Mouse (Mus musculus) G1E (cell line): ENCODE results near the gene Klhdc9.
A peak's percentile ranks its signal among the peaks of the same experiment; 100 is the strongest.

ENCODE experiments used
- CTCF ChIP-seq: IDR thresholded peaks from 2 replicates; pipeline ENCODE4 v1.5.1; 2012; ENCODE audit warnings: low read depth, low read length, inconsistent platforms, mixed read lengths
- GATA1 ChIP-seq: IDR thresholded peaks from 2 replicates; pipeline ENCODE4 v1.6.1; 2012; ENCODE audit warnings: borderline replicate concordance, low read length, inconsistent platforms, mixed read lengths
- TAL1 ChIP-seq: conservative IDR thresholded peaks from 2 replicates; pipeline ENCODE4 v1.6.1; 2012; ENCODE audit warnings: low read depth, low read length, inconsistent platforms, mixed read lengths

DNA sequence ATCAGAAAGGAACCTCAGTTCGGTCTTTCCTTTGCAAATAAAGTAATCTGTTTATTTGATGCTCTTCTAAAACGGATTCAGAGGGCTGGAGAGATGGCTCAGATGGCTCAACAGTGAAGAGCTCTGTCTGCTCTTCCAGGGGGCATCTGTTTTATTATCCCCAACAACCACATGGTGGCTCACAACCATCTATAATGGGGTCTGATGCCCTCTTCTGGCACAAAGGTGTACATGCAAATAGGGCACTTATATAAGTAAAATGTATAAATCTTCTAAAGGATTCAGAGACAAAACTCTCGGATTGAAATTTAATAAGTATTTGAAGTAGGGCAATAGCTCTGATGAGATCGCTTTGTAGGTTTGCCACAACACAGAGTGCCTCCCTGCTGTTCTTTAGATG lies 2.2 kb downstream of the Klhdc9 start:
- TF ChIP-seq CTCF = peak; percentile 25; the same call in 1 of the 2 replicates
- TF ChIP-seq GATA1 = no peak
- TF ChIP-seq TAL1 = no peak
